Mouse (Mus musculus): Measurements from ENCODE around the gene Itgb3. TPM values are rescaled to one million over a fixed set of nuclear protein-coding genes. Genes with fewer than 3 reads are reported as not detected.

The Itgb3 gene
- polyA plus RNA-seq, 1 experiment from 2014 or later = 3.4 TPM

DNA sequence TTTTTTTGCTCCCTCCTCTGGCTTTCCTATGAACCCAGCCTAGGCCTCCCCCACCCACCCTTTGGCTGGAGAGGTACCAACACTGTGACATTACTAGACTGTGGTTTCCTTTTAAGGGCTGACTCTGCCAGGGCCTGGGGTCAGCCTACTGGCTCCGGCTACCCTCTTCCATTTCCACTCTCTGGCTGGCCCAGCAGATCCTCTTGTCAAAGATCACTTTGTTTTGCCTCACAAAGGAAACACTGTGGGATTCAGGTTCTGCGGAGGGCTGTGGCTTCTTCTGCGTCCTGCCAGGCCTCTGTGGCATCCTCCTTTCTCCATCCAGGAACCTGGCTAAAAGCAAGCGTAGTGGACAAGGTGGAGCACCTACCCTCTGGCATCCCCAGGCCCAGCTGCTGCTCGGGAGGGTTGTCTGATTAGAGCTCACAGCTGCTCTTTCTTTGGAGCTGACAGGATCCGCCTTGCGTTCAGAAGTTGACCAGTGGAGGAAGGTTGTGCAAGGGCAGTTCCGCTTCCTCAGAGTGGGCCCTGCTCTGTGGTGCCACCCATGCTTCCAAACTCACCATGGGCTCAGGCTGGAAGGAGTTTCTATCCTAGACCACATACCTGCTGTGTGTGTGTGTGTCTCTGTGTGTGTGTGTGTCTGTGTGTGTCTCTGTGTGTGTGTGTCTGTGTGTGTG is 39.5 kb downstream of the Itgb3 start:
- Histone ChIP-seq H3K4me1 (no peaks in the 10 kb centered on the region), H3K27me3 (no peaks in the 10 kb centered on the region), H3K9ac (no peak overlapping the region), H3K4me3 (no peak overlapping the region), H3K9me3 (replicated peaks) (no peaks in the 10 kb centered on the region), H3K27ac (no peak overlapping the region), H3K36me3 (no peaks in the 10 kb centered on the region), H3K4me2 (replicated peaks) (no peak overlapping the region)
- 57% methylated on average over 8 of the region's 8 CpGs for WGBS
- ATAC-seq (ENCODE audit: low FRiP score) = no peak

- no peaks in the 10 kb centered on the region for H3K9me3 ChIP-seq (replicated peaks)
- no peak overlapping the region for H3K27ac ChIP-seq
- no peaks in the 10 kb centered on the region for H3K36me3 ChIP-seq
- no peaks in the 10 kb centered on the region for H3K27me3 ChIP-seq
- H3K9ac ChIP-seq = no peak overlapping the region
- H3K4me3 ChIP-seq = no peak overlapping the region
- H3K4me2 ChIP-seq (replicated peaks) = no peak overlapping the region
- H3K4me1 ChIP-seq = no peaks in the 10 kb centered on the region
- 53% methylated on average over 3 of the region's 3 CpGs for whole genome bisulfite sequencing
- no peak for ATAC-seq (ENCODE audit: low FRiP score)
These were observed 40.8 kb downstream of the Itgb3 start for GRCm38 (mm10) chr11:104648571-104648970.

DNA sequence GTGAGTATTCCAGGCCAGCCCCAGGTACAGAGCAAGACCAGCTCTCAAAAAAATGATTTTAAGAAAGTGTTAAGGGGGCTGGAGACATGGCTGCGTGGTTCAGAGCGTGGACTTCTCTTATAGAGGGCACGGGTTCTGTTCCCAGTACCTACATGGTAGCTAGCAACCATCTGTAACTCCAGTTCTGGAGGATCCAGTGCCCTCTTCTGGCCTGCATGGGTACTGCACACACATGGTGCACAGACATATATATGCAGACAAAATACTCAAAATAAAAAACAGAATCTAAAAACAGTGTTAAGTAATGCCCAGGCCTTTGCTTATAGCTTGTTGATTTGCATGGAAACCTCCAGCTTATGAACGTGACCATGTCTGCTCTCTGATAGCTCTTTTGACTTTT is 52.8 kb downstream of the Itgb3 start:
- no peak overlapping the region for H3K4me2 ChIP-seq (replicated peaks)
- H3K9ac ChIP-seq = no peak overlapping the region
- no peaks in the 10 kb centered on the region for H3K9me3 ChIP-seq (replicated peaks)
- H3K27ac ChIP-seq = no peak overlapping the region
- no peak overlapping the region for H3K4me3 ChIP-seq
- no peaks in the 10 kb centered on the region for H3K36me3 ChIP-seq
- WGBS = 96% methylated on average over 4 of the region's 4 CpGs
- ATAC-seq (ENCODE audit: low FRiP score) = no peak
- H3K27me3 ChIP-seq = no peaks in the 10 kb centered on the region
- no peaks in the 10 kb centered on the region for H3K4me1 ChIP-seq

- Histone ChIP-seq H3K4me1 (no peaks in the 10 kb centered on the region), H3K36me3 (no peaks in the 10 kb centered on the region), H3K9ac (no peak overlapping the region), H3K27ac (no peak overlapping the region), H3K27me3 (no peaks in the 10 kb centered on the region), H3K4me3 (no peak overlapping the region), H3K9me3 (replicated peaks) (no peaks in the 10 kb centered on the region), H3K4me2 (replicated peaks) (no peak overlapping the region)
- ATAC-seq (ENCODE audit: low FRiP score) = no peak
- 81% methylated on average over 5 of the region's 5 CpGs for WGBS
These were observed 53.3 kb downstream of the Itgb3 start for GRCm38 (mm10) chr11:104661106-104661505.

DNA sequence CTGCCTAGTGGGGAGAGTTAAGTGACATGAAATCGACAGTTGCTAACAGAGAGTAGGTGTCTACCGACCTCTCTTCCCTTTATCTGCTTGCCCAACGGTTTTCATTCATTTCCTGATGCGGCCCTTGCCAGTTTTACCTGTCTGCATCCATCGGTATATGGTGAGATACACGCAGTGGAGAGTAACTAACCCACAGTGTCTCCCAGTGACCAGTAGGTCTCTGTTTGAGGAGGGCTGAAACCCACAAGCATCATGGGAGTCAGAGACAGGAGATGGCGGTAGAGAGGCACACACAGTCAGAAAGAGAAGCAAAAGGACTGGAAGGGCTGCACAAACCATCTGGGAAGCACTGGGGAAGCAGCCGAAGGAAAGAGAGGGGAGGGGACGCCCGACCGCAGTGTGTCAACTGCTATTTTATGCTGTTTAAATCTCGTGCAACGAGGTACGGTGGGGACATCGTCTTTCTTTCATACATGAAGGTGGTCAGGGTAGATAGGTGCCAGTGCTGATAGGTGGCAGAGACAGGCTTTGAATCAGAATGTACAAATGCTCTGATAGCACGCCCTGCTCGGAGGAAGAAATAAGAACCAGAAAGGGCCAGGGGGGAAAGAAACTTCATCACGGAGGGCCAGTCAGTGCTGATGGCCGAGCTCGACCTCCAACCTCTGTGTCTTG is 53.9 kb downstream of the Itgb3 start:
- WGBS = 81% methylated on average over 20 of the region's 20 CpGs
- Histone ChIP-seq H3K4me1 (no peaks in the 10 kb centered on the region), H3K4me3 (no peak overlapping the region), H3K9ac (no peak overlapping the region), H3K27me3 (no peaks in the 10 kb centered on the region), H3K9me3 (replicated peaks) (no peaks in the 10 kb centered on the region), H3K27ac (no peak overlapping the region), H3K36me3 (no peaks in the 10 kb centered on the region), H3K4me2 (replicated peaks) (no peak overlapping the region)
- ATAC-seq (ENCODE audit: low FRiP score) = no peak

DNA sequence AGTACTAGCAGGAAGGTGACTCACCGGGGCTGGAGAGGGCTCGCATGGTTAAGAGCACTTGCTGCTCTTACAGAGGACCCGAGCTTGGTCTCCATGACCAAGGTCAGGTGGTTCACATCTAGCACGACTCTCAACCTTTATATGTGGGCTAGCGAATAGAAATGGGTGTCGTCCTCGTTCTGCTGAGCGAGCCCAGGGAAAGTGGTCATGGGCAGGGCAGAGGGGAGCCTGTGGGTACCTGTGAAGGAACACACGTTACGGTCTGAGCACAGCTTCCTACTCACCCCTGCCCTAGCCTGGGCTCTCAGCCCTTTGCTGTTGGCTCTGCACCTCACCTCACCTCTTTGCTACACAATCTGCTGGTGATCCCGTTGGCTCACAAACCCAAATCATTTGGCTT is 54.8 kb downstream of the Itgb3 start:
- H3K9me3 ChIP-seq (replicated peaks) = no peaks in the 10 kb centered on the region
- no peak overlapping the region for H3K9ac ChIP-seq
- H3K36me3 ChIP-seq = no peaks in the 10 kb centered on the region
- ATAC-seq (ENCODE audit: low FRiP score) = no peak
- H3K27me3 ChIP-seq = no peaks in the 10 kb centered on the region
- H3K4me3 ChIP-seq = no peak overlapping the region
- no peak overlapping the region for H3K27ac ChIP-seq
- 94% methylated on average over 11 of the region's 11 CpGs for WGBS
- H3K4me1 ChIP-seq = no peaks in the 10 kb centered on the region
- no peak overlapping the region for H3K4me2 ChIP-seq (replicated peaks)

DNA sequence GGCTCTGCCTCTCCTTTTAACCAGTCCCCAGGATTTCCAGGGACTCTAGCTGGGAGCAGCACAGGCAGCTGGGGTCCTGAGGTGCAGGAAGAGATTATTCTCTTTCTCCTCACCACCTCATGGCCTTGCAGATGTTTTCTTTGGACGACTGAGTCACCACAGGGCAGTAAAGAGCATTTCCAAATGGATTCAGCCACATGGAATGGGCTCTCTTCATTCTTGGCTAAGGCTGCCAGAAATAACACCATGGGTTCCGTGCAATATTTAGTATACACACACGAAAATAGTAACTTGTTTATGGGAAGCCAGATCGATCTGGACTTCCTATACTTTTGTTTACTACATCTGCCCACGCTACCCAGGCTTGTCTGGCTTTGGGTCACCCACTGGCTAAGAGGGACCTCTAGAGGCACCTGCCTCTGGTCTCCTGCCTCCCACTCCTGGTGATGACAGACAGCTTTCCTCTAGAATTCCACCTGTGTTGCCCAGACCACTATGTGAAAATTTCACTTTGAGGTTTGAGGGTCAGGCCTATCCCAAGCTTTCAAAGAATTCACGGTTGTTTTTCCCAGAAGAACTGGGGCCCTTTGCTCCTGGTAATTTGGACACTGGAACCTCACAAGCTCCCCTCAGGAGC is 55.6 kb downstream of the Itgb3 start:
- no peaks in the 10 kb centered on the region for H3K9me3 ChIP-seq (replicated peaks)

DNA sequence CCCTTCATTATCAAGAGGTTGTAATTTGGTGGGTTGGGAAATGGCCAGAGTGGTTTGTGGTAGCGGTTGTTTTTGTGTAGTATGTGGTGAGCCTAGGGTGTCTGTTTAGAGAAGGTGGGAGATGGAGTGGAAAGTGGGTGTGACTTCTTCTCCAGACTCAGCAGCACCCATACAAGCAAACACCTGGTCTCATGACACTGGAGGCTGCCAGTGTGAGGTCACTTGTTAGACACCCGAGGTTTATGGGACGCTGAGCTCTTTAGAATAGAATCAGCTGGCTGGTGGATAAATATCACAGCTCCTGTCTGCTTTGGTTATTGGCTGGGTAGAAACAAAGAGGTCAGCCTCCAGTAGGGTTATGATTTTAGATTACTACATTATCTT is 56.1 kb downstream of the Itgb3 start:
- H3K9ac ChIP-seq = no peak overlapping the region
- no peak overlapping the region for H3K4me2 ChIP-seq (replicated peaks)
- no peaks in the 10 kb centered on the region for H3K9me3 ChIP-seq (replicated peaks)
- H3K36me3 ChIP-seq = no peaks in the 10 kb centered on the region
- no peaks in the 10 kb centered on the region for H3K4me1 ChIP-seq
- no peak for ATAC-seq (ENCODE audit: low FRiP score)
- H3K27ac ChIP-seq = no peak overlapping the region
- no peaks in the 10 kb centered on the region for H3K27me3 ChIP-seq
- H3K4me3 ChIP-seq = no peak overlapping the region
- WGBS = 89% methylated on average over 3 of the region's 3 CpGs

More for the DNA sequence above, 55.6 kb downstream of the Itgb3 start:
- Histone ChIP-seq H3K9ac (no peak overlapping the region), H3K27me3 (no peaks in the 10 kb centered on the region), H3K36me3 (no peaks in the 10 kb centered on the region), H3K4me2 (replicated peaks) (no peak overlapping the region), H3K4me1 (no peaks in the 10 kb centered on the region), H3K4me3 (no peak overlapping the region), H3K27ac (no peak overlapping the region)
- WGBS = 79% methylated on average over 6 of the region's 6 CpGs
- ATAC-seq (ENCODE audit: low FRiP score) = no peak

DNA sequence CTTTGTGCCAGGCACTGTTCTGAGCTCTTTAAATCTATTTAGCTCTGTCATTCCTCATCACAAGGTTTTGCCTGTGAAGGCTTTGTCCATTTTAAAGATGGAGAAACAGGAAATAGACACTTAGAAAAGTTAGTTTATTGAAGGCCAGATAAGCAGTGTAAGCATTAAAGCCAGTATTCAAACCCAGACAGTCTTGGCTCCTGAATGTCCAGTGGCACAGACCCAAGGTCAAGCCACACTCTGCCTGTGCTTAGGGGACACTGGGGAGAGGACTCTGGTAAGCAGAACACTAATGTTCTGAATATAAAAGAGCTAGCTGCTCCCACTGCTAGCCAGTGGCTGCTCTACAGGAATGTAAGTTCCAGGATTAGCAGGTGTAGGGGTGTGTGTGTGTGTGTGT is 56.6 kb downstream of the Itgb3 start:
- no peaks in the 10 kb centered on the region for H3K9me3 ChIP-seq (replicated peaks)
- no peak for ATAC-seq (ENCODE audit: low FRiP score)
- no peaks in the 10 kb centered on the region for H3K27me3 ChIP-seq

GRCm38 (mm10) chr11:104667399-104667798 is 59.6 kb downstream of the Itgb3 start:
- Histone ChIP-seq H3K27ac (no peak overlapping the region), H3K9me3 (replicated peaks) (no peaks in the 10 kb centered on the region), H3K36me3 (no peaks in the 10 kb centered on the region), H3K9ac (no peak overlapping the region), H3K27me3 (no peaks in the 10 kb centered on the region), H3K4me3 (no peak overlapping the region), H3K4me2 (replicated peaks) (no peak overlapping the region), H3K4me1 (no peaks in the 10 kb centered on the region)
- no peak for ATAC-seq (ENCODE audit: low FRiP score)
- 63% methylated on average over 5 of the region's 5 CpGs for WGBS

More for the DNA sequence above, 56.6 kb downstream of the Itgb3 start:
- no peaks in the 10 kb centered on the region for H3K36me3 ChIP-seq
- H3K4me2 ChIP-seq (replicated peaks) = no peak overlapping the region
- no peak overlapping the region for H3K4me3 ChIP-seq
- no peak overlapping the region for H3K27ac ChIP-seq
- no peak overlapping the region for H3K9ac ChIP-seq
- no peaks in the 10 kb centered on the region for H3K4me1 ChIP-seq

DNA sequence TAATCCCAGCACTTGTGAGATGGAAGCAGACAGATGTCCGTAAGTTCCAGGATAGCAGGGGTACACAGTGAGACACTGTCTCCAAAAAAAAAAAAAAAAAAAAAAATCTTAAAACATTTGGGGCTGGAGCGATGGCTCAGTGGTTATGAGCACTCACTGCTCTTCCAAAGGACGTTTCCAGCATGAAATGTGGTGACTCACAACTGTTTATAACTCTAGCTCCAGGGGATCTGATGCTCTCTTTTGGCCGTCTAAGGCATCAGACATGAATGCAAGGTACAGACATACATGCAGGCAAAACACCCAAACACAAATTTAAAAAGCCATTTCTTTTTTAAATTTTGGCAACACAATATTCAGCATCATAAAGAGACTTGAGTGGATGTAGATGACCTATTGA is 65.6 kb downstream of the Itgb3 start:
- H3K27ac ChIP-seq = no peak overlapping the region
- H3K4me3 ChIP-seq = no peak overlapping the region
- H3K27me3 ChIP-seq = no peaks in the 10 kb centered on the region
- 77% methylated on average over 4 of the region's 4 CpGs for WGBS
- no peak for ATAC-seq (ENCODE audit: low FRiP score)
- H3K4me1 ChIP-seq = no peaks in the 10 kb centered on the region
- no peaks in the 10 kb centered on the region for H3K36me3 ChIP-seq
- H3K9me3 ChIP-seq (replicated peaks) = no peaks in the 10 kb centered on the region
- H3K9ac ChIP-seq = no peak overlapping the region
- no peak overlapping the region for H3K4me2 ChIP-seq (replicated peaks)

DNA sequence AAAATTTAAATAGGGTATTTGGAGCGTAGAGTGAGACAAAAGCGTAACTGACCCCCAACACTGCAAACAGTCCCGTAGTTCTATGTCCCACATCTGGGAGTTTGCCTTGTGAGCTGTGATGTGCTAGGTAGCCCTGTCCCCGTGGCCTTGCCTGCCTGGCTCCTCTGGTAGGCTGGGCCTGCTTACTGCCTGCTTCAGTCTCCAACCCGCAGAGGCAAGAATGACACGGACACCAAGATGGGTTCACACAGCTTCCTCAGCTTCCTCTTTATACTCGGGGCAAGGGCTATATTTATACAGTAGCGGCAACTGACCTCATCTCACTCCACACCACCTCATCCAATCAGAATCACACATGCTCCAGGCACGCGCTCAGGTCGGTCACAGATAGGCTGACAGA is 67.0 kb downstream of the Itgb3 start:
- Histone ChIP-seq H3K4me2 (replicated peaks) (no peak overlapping the region), H3K4me3 (no peak overlapping the region), H3K36me3 (no peaks in the 10 kb centered on the region), H3K9ac (no peak overlapping the region), H3K4me1 (no peaks in the 10 kb centered on the region), H3K9me3 (replicated peaks) (no peaks in the 10 kb centered on the region), H3K27ac (no peak overlapping the region), H3K27me3 (no peaks in the 10 kb centered on the region)
- no peak for ATAC-seq (ENCODE audit: low FRiP score)
- 96% methylated on average over 11 of the region's 11 CpGs for WGBS

DNA sequence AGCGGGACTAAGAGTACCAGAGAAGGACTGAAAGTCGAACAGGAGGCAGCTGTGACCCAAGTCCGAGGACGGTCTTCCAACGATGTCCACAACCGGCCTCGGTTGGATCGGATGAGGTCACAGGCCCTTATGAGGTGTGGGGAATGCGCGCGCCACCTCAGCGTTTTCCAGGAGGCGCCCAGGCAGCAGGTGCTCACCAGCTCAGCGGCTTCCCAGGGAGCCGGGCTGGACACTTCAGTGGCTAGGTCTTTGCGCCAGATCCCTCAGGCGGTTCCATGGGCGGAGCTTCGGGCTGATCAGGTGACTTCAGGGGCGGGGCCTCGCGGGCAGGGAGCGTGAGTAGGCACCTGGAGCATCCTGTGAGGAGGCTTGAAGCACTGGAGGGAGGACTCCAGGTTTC is 77.7 kb downstream of the Itgb3 start, which contains the start of gene Gm11639:
Gene Gm11639 (plus strand): TSS at position 160 of the 400 bp plus-strand sequence.
- 26% methylated on average over 23 of the region's 23 CpGs for WGBS
- ATAC-seq (ENCODE audit: low FRiP score) = no peak
- no peak within 1 kb of the TSS for H3K27ac ChIP-seq
- peak within 1 kb of the TSS; percentile 31; the same call in 1 of the 2 replicates for H3K4me2 ChIP-seq (replicated peaks)
- H3K4me1 ChIP-seq = no peaks in the 10 kb centered on the region
- no peaks in the 10 kb centered on the region for H3K9me3 ChIP-seq (replicated peaks)
- H3K4me3 ChIP-seq = no peak within 1 kb of the TSS
- H3K36me3 ChIP-seq = no peaks in the 10 kb centered on the region
- no peak within 1 kb of the TSS for H3K9ac ChIP-seq
- H3K27me3 ChIP-seq = no peaks in the 10 kb centered on the region

All from hindbrain, embryonic 12.5 days (tissue).